Mouse (Mus musculus) ES-Bruce4 (cell line): ENCODE data around the gene Gm15127. TPM values are rescaled to one million over a fixed set of nuclear protein-coding genes. Genes with fewer than 3 reads are reported as not detected.
"Not testable (repeated sequence)": the region's sequence is repeated elsewhere in the genome, so short reads cannot be mapped to it uniquely, and the experiment has no call there.

Experiments
- H3K27ac ChIP-seq: 2 replicates; pipeline ENCODE4 v1.5.1; 2012; ENCODE audit warnings: low read length, inconsistent platforms; ENCODE audit not compliant: insufficient read depth
- H3K27me3 ChIP-seq: 2 replicates; pipeline ENCODE4 v1.6.1; 2012; ENCODE audit warnings: mild to moderate bottlenecking, low read length, inconsistent platforms; ENCODE audit not compliant: control insufficient read depth, poor library complexity, insufficient read depth, severe bottlenecking
- H3K36me3 ChIP-seq: 2 replicates; pipeline ENCODE4 v1.6.1; 2012; ENCODE audit warnings: inconsistent platforms, mild to moderate bottlenecking, low read length, moderate library complexity; ENCODE audit not compliant: control insufficient read depth, poor library complexity, insufficient read depth, severe bottlenecking
- H3K4me1 ChIP-seq: one replicate; pipeline ENCODE4 v1.8.1; 2011; ENCODE audit warnings: low read length; ENCODE audit not compliant: control insufficient read depth, insufficient read depth
- H3K4me3 ChIP-seq: 2 replicates; pipeline ENCODE4 v1.5.1; 2011; ENCODE audit warnings: low read depth, mild to moderate bottlenecking, low read length
- H3K9ac ChIP-seq: 2 replicates; pipeline ENCODE4 v1.6.1; 2012; ENCODE audit warnings: low read depth, mild to moderate bottlenecking, inconsistent platforms; ENCODE audit not compliant: poor library complexity, severe bottlenecking
- H3K9me3 ChIP-seq: replicated peaks from 2 replicates; pipeline ENCODE4 v1.6.1; 2012; ENCODE audit warnings: mild to moderate bottlenecking, low read length, inconsistent platforms; ENCODE audit not compliant: control insufficient read depth, poor library complexity, insufficient read depth, severe bottlenecking
- polyA plus RNA-seq: library from polyadenylated mRNA; stranded (reverse); fragments of >200 nt; gene quantifications from 2 replicates; pipeline ENCODE4 v1.2.4, GENCODE M21; 2011; ENCODE audit warnings: low read depth; ENCODE audit not compliant: missing spikeins, insufficient read depth, insufficient read length

Gene Gm15127
- not detected in 2 replicates for polyA plus RNA-seq

GRCm38 (mm10) chrX:148663298-148663697, at the start of gene Gm15127:
Gene Gm15127, plus strand, starts transcription at chrX:148663598.
- not testable (repeated sequence) for H3K4me1 ChIP-seq, H3K9me3 ChIP-seq, H3K9ac ChIP-seq, H3K27me3 ChIP-seq, H3K4me3 ChIP-seq, H3K36me3 ChIP-seq, H3K27ac ChIP-seq

DNA sequence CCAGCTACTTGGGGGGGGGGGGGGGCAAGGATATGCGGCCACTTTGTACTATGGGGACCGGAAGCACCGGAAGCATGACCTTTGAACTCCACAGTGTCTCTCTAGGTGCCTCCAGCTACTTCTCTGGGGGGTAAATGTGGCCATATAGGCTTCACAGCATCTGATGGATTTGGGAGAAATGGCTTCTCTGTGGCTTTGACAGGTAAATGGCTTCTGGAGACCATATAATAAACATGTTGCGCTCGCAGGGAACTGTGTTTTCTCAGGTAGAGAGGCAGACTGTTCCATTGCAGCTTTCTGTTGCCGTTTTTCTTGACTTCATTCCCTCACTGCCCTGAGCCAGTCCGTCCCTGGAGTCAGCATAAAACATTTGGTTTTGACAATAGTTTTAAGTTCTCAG, 48.3 kb upstream of the Gm15127 start, which contains the start of gene Gm8334:
Gm8334 (minus strand) TSS at position 101 of the 400 bp plus-strand sequence.
- H3K36me3 ChIP-seq, H3K4me1 ChIP-seq, H3K27ac ChIP-seq, H3K27me3 ChIP-seq, H3K9ac ChIP-seq, H3K4me3 ChIP-seq, H3K9me3 ChIP-seq: not testable (repeated sequence)

- H3K27ac ChIP-seq, H3K9ac ChIP-seq, H3K9me3 ChIP-seq, H3K36me3 ChIP-seq, H3K27me3 ChIP-seq, H3K4me1 ChIP-seq, H3K4me3 ChIP-seq: not testable (repeated sequence)
These were observed 12.9 kb downstream of the Gm15127 start for GRCm38 (mm10) chrX:148676290-148676689.

Other genes with a start within 250 kb of the Gm15127 start
- not detected in 2 replicates for gene Gm15114, start 174.6 kb upstream of the Gm15127 start, polyA plus RNA-seq
- gene Gm8334, start 48.4 kb upstream of the Gm15127 start, polyA plus RNA-seq, result not detected in 2 replicates
- 0.56 TPM in 1 of 2 replicates, not detected in the other for gene Luzp4, start 194.0 kb downstream of the Gm15127 start, polyA plus RNA-seq